Mouse (Mus musculus) limb, embryonic 11.5 days (tissue): ENCODE measurements around the gene Odf3. TPM values are rescaled to one million over a fixed set of nuclear protein-coding genes. Genes with fewer than 3 reads are reported as not detected.

Source experiments
- ATAC-seq: fragments of 200-750 bp; cut with Nextera tagmentation; 2 replicates; pipeline ENCODE4 v1.8.0; 2017; ENCODE audit warnings: low read depth; ENCODE audit not compliant: insufficient number of reproducible peaks, low FRiP score, low TSS enrichment
- DNase-seq: peaks from one replicate; pipeline ENCODE4 v3.0.0-alpha.2; 2015; ENCODE audit warnings: low spot score
- H3K27ac ChIP-seq: fragments of 300-500 bp; sonication (generic); replicated peaks from 2 replicates; pipeline ENCODE4 v1.5.1; 2014; ENCODE audit warnings: low read depth, mild to moderate bottlenecking, low read length
- H3K27me3 ChIP-seq: fragments of 300-500 bp; sonication (generic); 2 replicates; pipeline ENCODE4 v1.6.1; 2014; ENCODE audit warnings: mild to moderate bottlenecking, low read length, mixed read lengths; ENCODE audit not compliant: control insufficient read depth, insufficient read depth
- H3K36me3 ChIP-seq: fragments of 300-500 bp; sonication (generic); 2 replicates; pipeline ENCODE4 v1.6.1; 2014; ENCODE audit warnings: mild to moderate bottlenecking, low read length, moderate library complexity, mixed read lengths; ENCODE audit not compliant: control insufficient read depth, insufficient read depth
- H3K4me1 ChIP-seq: fragments of 300-500 bp; sonication (generic); 2 replicates; pipeline ENCODE4 v1.6.1; 2014; ENCODE audit warnings: low read length, mixed read lengths; ENCODE audit not compliant: control insufficient read depth, insufficient read depth
- H3K4me2 ChIP-seq: fragments of 300-500 bp; sonication (generic); 2 replicates; pipeline ENCODE4 v1.6.1; 2014; ENCODE audit warnings: low read depth, mild to moderate bottlenecking, moderate library complexity; ENCODE audit not compliant: severe bottlenecking
- H3K4me3 ChIP-seq: fragments of 300-500 bp; sonication (generic); 2 replicates; pipeline ENCODE4 v1.5.1; 2014; ENCODE audit warnings: low read depth, low read length
- H3K9ac ChIP-seq: fragments of 300-500 bp; sonication (generic); 2 replicates; pipeline ENCODE4 v1.6.1; 2014; ENCODE audit warnings: mild to moderate bottlenecking, low read length
- H3K9me3 ChIP-seq: fragments of 300-500 bp; sonication (generic); 2 replicates; pipeline ENCODE4 v1.6.1; 2016; ENCODE audit warnings: low read length; ENCODE audit not compliant: control insufficient read depth
- WGBS: fragments of 180-500 bp; shearing (Covaris S2); extraction: QIAGEN DNeasy Blood & Tissue Kit; methylation state at CpG from one replicate; pipeline ENCODE4 v1.1.7; 2014; 5-methylcytosine and 5-hydroxymethylcytosine counted together
- polyA plus RNA-seq: library from polyadenylated mRNA; unstranded; fragments of >200 nt; fragmentation: Nextera tagmentation; extraction: Ambion mirVana; gene quantifications from 2 replicates; pipeline ENCODE4 v1.2.1, GENCODE M21; 2014

Gene Odf3
- polyA plus RNA-seq, 1 experiment from 2014 or later = not detected

DNA sequence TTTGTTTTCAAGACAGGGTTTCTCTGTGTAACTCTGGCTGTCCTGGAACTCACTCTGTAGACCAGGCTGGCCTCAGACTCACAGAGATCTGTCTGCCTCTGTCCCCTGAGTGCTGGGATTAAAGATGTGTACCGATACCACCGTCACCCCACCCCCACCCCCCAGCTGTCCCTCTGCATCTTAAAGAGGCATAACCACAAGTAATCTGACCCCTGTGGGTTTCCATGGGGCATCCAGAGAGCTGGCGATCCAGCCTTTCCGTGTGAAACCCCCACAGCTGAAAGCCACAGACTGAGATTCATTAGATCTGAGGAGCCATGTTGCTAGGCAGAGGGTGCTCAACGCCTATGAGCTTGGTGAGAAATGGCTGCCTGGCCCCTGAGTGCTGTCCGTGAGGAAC, 12.4 kb downstream of the Odf3 start:
- Histone ChIP-seq H3K36me3 (peaks cover 9% of the 10 kb centered on the region; the same call in 1 of the 2 replicates), H3K4me2 (no peak overlapping the region), H3K9me3 (no peaks in the 10 kb centered on the region), H3K4me3 (no peak overlapping the region), H3K27ac (no peak overlapping the region), H3K27me3 (no peaks in the 10 kb centered on the region), H3K9ac (no peak overlapping the region), H3K4me1 (peaks cover 12% of the 10 kb centered on the region)
- DNase-seq (no peak), ATAC-seq (no peak)
- 67% methylated on average over 6 of the region's 6 CpGs for WGBS

DNA sequence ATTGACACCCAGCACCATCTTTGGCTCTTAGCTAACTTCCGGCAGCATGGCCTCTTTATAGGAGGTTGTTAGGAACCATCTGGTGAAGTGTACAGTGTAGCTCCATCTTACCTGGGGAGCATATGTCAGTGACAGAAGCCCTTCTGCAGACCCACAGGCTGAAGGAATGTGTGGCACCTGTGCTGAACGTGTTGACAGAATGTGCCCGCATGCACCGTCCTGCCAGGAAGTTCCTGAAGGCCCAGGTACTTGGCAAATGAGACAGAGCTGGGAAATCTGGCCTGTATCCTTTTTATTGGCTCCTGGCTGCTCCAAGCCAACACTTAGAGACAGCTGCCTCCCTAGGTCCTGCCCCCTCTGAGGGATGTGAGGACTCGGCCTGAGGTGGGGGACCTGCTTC, 13.1 kb downstream of the Odf3 start:
- H3K4me3 ChIP-seq = no peak overlapping the region
- no peaks in the 10 kb centered on the region for H3K27me3 ChIP-seq
- peaks cover 7% of the 10 kb centered on the region for H3K4me1 ChIP-seq
- H3K9ac ChIP-seq = no peak overlapping the region
- H3K9me3 ChIP-seq = no peaks in the 10 kb centered on the region
- 85% methylated on average over 5 of the region's 5 CpGs for WGBS
- DNase-seq = no peak
- no peak overlapping the region for H3K4me2 ChIP-seq
- no peak overlapping the region for H3K27ac ChIP-seq
- ATAC-seq = no peak
- H3K36me3 ChIP-seq = peaks cover 9% of the 10 kb centered on the region; the same call in 1 of the 2 replicates

DNA sequence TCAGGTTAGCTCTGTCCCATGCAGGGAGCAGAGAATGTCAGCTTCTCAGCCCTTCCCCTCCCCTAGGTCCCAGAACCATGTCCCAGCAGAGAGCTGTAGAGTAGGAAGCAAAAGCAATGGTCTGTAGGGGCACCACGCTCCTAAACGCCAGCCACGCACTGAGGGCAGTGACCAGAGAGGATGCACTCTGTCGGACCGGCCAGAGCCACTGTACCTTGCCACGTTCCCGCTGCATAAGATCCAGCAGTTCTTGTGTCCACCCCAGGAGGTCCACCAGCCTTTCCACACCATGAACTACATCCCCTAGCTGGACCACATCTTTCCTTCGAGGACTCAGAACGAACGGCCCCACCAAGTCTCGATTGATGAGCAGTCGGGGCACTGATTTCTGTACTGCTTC, 17.2 kb downstream of the Odf3 start:
- Histone ChIP-seq H3K9me3 (no peaks in the 10 kb centered on the region), H3K27ac (no peak overlapping the region), H3K4me1 (no peaks in the 10 kb centered on the region), H3K9ac (no peak overlapping the region), H3K36me3 (peaks cover 12% of the 10 kb centered on the region), H3K27me3 (no peaks in the 10 kb centered on the region), H3K4me2 (no peak overlapping the region), H3K4me3 (no peak overlapping the region)
- DNase-seq (no peak), ATAC-seq (no peak)
- 87% methylated on average over 12 of the region's 12 CpGs for WGBS

DNA sequence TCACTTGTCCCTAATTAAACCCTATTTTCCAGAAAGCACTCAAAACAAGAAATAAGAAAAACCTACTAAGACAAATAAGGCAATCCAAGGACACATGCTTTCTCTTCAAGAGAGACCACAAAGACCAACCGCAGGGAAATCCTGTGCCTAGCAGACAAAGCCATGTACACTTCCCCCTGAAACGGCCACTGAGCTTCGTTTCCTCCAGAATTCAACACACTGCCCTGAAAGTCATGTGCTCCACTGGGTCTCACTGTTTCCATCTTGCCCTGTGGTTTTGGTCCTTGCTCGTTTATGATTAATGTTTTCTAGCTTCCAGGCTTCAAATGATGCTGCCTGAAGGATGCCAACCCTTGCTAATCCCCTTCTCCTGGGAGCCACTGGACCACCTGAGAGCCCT, 26.6 kb downstream of the Odf3 start:
- peaks cover 5% of the 10 kb centered on the region; the same call in 1 of the 2 replicates for H3K36me3 ChIP-seq
- H3K4me1 ChIP-seq = no peaks in the 10 kb centered on the region
- H3K27ac ChIP-seq = no peak overlapping the region
- H3K4me2 ChIP-seq = no peak overlapping the region
- no peaks in the 10 kb centered on the region for H3K9me3 ChIP-seq
- no peak overlapping the region for H3K9ac ChIP-seq
- H3K27me3 ChIP-seq = no peaks in the 10 kb centered on the region
- no peak for DNase-seq
- no peak overlapping the region for H3K4me3 ChIP-seq
- WGBS = 89% methylated on average over 4 of the region's 4 CpGs
- ATAC-seq = no peak

DNA sequence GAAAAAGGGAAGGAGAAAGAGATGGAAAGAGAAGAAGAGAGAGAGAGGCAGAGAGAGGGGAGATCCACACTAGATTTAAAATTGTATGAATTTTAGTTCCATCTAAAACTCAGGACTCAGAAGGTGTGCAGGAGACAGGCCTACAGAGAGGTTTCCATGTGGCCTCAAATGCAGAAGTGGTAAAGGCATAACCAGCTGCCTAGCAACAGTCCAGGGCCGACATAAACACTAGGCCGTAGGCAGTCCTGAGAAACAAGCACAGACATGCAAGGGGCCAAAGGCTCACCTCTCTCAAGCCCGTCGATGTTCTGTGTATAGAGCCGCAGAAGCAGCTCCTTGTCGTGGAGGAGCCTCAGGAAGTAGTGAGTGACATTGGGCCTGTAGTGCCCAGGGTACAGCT, 29.8 kb downstream of the Odf3 start:
- Histone ChIP-seq H3K9ac (no peak overlapping the region), H3K4me3 (no peak overlapping the region), H3K27me3 (no peaks in the 10 kb centered on the region), H3K36me3 (peaks cover 2% of the 10 kb centered on the region; the same call in 1 of the 2 replicates), H3K4me2 (no peak overlapping the region), H3K27ac (no peak overlapping the region), H3K9me3 (no peaks in the 10 kb centered on the region), H3K4me1 (no peaks in the 10 kb centered on the region)
- ATAC-seq (no peak), DNase-seq (no peak)
- 78% methylated on average over 6 of the region's 6 CpGs for WGBS

DNA sequence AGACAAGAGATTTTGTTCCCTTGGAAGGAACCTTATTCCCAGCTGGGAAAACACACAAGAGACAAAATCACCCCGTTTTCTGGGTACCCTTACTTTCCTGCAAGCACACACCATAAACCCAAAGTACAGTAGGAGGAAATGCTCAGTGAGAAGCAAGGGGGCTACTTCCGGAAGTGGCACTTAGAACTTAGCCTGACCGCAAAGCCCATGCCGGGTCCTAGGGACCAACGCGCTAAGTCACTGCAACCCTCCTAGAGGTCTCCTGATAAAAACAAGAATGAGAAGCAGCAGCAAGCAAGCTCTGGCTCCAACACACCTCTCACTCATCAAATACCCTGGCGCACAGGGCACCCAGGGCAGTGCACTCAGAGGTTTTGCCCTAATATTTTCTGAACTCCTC, 31.8 kb downstream of the Odf3 start:
- no peak overlapping the region for H3K9ac ChIP-seq
- no peak overlapping the region for H3K4me3 ChIP-seq
- H3K27ac ChIP-seq = no peak overlapping the region
- H3K4me2 ChIP-seq = no peak overlapping the region
- H3K27me3 ChIP-seq = no peaks in the 10 kb centered on the region
- ATAC-seq (no peak), DNase-seq (no peak)
- H3K9me3 ChIP-seq = no peaks in the 10 kb centered on the region
- H3K36me3 ChIP-seq = peaks cover 7% of the 10 kb centered on the region
- 90% methylated on average over 7 of the region's 7 CpGs for WGBS
- H3K4me1 ChIP-seq = no peaks in the 10 kb centered on the region

DNA sequence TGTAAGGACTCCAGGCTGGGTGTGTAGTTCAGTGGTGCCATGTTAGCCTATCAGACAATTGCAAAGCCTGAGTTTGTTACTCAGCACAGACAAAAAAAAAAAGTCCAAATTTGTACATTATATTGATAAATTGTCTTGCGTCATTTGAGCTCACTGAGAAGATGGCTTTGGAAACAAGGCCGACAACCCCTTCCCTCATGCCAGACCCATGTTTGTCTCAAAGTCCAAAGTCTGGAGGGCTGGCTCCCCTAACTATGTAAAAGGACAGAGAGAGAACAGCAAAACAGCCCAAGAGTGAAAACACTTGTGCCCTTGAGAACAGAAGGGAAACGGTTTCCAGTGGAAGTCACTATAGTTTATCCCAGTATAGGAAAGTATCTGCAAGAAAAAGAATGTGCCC, 32.8 kb downstream of the Odf3 start:
- no peak for DNase-seq
- H3K4me2 ChIP-seq = 0 out of 2 replicates have a peak overlapping the region, but pooled peaks have one; percentile 20
- H3K36me3 ChIP-seq = peaks cover 7% of the 10 kb centered on the region

DNA sequence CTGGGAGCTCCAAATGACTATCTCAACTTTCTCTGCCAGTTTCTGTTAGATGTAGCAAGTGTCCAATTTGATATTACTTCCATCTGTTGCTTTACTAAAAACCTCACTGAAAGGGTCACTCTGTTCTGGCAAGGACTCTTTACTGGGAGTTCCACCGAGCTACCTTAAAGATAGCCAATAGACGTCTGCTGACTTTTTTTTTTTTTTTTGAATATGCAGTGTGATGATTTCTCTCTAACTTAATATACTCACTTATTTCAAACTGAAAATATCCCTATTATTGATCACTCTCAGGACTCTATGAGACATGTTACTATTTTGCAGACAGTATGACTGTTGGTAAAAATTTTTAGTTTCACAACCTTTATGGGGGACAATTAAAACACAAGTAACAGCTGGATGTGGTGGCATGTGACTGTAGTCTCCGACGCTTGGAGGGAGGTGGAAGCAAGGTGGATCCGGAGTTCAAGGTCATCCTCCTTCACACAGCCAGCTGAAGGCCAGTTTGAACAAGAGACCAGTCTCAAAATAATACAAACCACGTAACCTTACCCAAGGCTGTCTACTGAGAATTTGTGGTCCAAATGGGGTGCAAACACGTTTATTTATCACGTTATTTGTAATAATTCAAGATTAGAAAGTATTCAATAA, 33.4 kb downstream of the Odf3 start:
- H3K9me3 ChIP-seq = no peaks in the 10 kb centered on the region
- peak overlapping the region; percentile 65; the same call in 1 of the 2 replicates for H3K9ac ChIP-seq
- H3K4me2 ChIP-seq = peak overlapping the region; percentile 89
- no peaks in the 10 kb centered on the region for H3K27me3 ChIP-seq
- ATAC-seq (no peak), DNase-seq (no peak)
- 30% methylated on average over 8 of the region's 8 CpGs for WGBS
- no peaks in the 10 kb centered on the region for H3K4me1 ChIP-seq
- H3K4me3 ChIP-seq = peak overlapping the region; percentile 94
- H3K36me3 ChIP-seq = peaks cover 5% of the 10 kb centered on the region
- no peak overlapping the region for H3K27ac ChIP-seq

More for the DNA sequence above, 32.8 kb downstream of the Odf3 start:
- WGBS = 85% methylated on average over 3 of the region's 3 CpGs
- Histone ChIP-seq H3K9me3 (no peaks in the 10 kb centered on the region), H3K27me3 (no peaks in the 10 kb centered on the region), H3K27ac (no peak overlapping the region), H3K4me3 (no peak overlapping the region), H3K4me1 (no peaks in the 10 kb centered on the region), H3K9ac (no peak overlapping the region)
- no peak for ATAC-seq
